Mouse (Mus musculus) liver, adult 2 months (tissue): ENCODE data around the gene Rab44.

Experiments
- CTCF ChIP-seq: fragments of 200-500 bp; IDR thresholded peaks from 2 replicates; pipeline ENCODE4 v1.5.1; 2011; ENCODE audit warnings: low read depth, low read length, control low read depth
- POLR2A ChIP-seq: fragments of 200-500 bp; IDR thresholded peaks from 2 replicates; pipeline ENCODE4 v1.6.1; 2011; ENCODE audit warnings: low read length, control low read depth; ENCODE audit not compliant: insufficient read depth; ENCODE audit errors: extremely low read depth

DNA sequence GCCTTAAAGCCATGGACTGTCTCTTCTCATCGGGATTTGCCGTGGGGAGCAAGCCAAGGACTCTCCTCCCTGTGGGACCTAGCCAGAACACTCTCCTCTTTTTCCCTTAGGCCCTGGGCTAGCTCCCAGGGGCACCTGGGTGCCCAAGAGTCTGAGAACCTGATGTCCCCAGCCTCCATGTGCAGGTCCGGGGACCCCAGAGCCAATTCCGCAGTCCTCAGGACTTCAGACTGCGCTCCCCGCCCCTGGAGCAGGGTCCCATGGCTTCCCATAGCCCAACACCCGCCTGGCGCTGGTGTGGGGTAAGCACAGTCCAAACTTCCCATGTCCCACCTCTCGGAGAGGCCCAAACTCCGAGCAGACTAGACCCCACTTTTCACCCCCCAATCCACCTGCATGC is 28.7 kb upstream of the Rab44 start:
- TF ChIP-seq CTCF (no peak), POLR2A (no peak)
